In the genomic region with DNA sequence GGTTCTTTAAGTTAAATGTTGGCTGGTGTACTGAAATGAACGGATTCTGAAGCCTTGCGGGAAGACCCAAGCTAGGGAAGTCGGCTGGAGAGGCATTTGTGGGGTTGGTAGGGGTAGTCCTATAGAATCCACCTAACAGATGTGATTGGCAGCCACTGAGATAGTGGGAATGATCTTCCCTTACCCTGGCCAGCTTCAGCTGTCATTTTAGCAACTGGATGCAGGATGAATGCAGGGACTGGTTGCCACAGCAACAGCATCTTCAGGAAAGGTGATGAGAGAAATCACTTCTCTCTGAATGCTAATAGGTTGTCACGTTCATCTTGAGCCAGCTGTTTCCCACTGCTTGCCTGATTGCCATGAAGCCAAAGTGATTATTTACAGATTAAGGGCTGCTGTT, we compare ENCODE assay signal across 21 mouse cellular contexts.
DNase-seq lines count a peak whose midpoint lies in the region; ATAC-seq and TF ChIP-seq lines count a peak whose summit lies in the region.
"Had no signal": no experiment of that assay in that cellular context is flagged by ENCODE, and none has a peak within 500 bp of the region (broad histone marks: within the 10 kb centered on the region; RNA-seq: fewer than 3 reads in every experiment).

No protein-coding gene starts in this region.

- DNase-seq in forebrain, embryonic 10.5 days (ENCODE audit: extremely low spot score, low spot score) = no peak
- DNase-seq in gastrocnemius, adult 2 months = no peak
- DNase-seq in lung, postnatal 0 days (ENCODE audit: low spot score) = no peak
- DNase-seq in left cerebral cortex, postnatal 36 days (ENCODE audit: low spot score in 2 of 2) = no peak
- no peak for DNase-seq in kidney, adult 11 months
- DNase-seq: cerebellum, postnatal 25 days; gastrocnemius, postnatal 14 days; kidney, postnatal 10 days; lung, embryonic 14.5 days; right cerebral cortex, postnatal 25 days had no signal

- H3K4me2 ChIP-seq in forebrain, embryonic 16.5 days (ENCODE audit: low read length) = no peak overlapping the region
- H3K4me2 ChIP-seq in hindbrain, embryonic 16.5 days (ENCODE audit: low read length) = no peak overlapping the region
- H3K4me2 ChIP-seq in midbrain, embryonic 16.5 days (ENCODE audit: low read length) = no peak overlapping the region
- no peak overlapping the region for H3K4me2 ChIP-seq in lung, postnatal 0 days (replicated peaks; ENCODE audit: low read depth, low read length)
- H3K4me2 ChIP-seq: liver, embryonic 12.5 days; lung, embryonic 14.5 days had no signal

- no peaks in the 10 kb centered on the region for H3K9me3 ChIP-seq in forebrain, embryonic 10.5 days
- no peaks in the 10 kb centered on the region for H3K9me3 ChIP-seq in forebrain, embryonic 16.5 days (ENCODE audit: control insufficient read depth, low read length)
- no peaks in the 10 kb centered on the region for H3K9me3 ChIP-seq in hindbrain, embryonic 16.5 days (ENCODE audit: control insufficient read depth, low read length)
- no peaks in the 10 kb centered on the region for H3K9me3 ChIP-seq in midbrain, embryonic 16.5 days (replicated peaks; ENCODE audit: control insufficient read depth, low read length, poor library complexity, severe bottlenecking)
- no peaks in the 10 kb centered on the region for H3K9me3 ChIP-seq in lung, postnatal 0 days (ENCODE audit: low read length)
- H3K9me3 ChIP-seq: heart, embryonic 10.5 days; liver, embryonic 12.5 days had no signal

- H3K36me3 ChIP-seq in forebrain, embryonic 10.5 days (replicated peaks) = no peaks in the 10 kb centered on the region
- H3K36me3 ChIP-seq in forebrain, embryonic 16.5 days (ENCODE audit: control insufficient read depth, insufficient read depth) = no peaks in the 10 kb centered on the region
- H3K36me3 ChIP-seq in hindbrain, embryonic 16.5 days (ENCODE audit: control insufficient read depth, insufficient read depth, low read length) = no peaks in the 10 kb centered on the region
- H3K36me3 ChIP-seq in midbrain, embryonic 16.5 days (ENCODE audit: control insufficient read depth, insufficient read depth, low read length) = no peaks in the 10 kb centered on the region
- no peaks in the 10 kb centered on the region for H3K36me3 ChIP-seq in lung, postnatal 0 days (ENCODE audit: insufficient read depth, low read length)
- H3K36me3 ChIP-seq: heart, embryonic 10.5 days; liver, embryonic 12.5 days had no signal

- intact Hi-C loops in gastrocnemius, adult 2 months (cut with DNase I) = no loop called here
- intact Hi-C loops in left cerebral cortex, postnatal 36 days (cut with DNase I) = no loop called here

- ATAC-seq in forebrain, embryonic 16.5 days = peak; percentile 36; the same call in 1 of the 2 replicates
- ATAC-seq in hindbrain, embryonic 16.5 days = peak; percentile 67
- peak; percentile 72 for ATAC-seq in midbrain, embryonic 16.5 days
- ATAC-seq in lung, postnatal 0 days = no peak
- ATAC-seq: activated CD4-positive, CD25-positive, alpha-beta regulatory T cell, adult 4 months; intestine, postnatal 0 days; liver, embryonic 12.5 days; Patski had no signal

- H3K27ac ChIP-seq in forebrain, embryonic 10.5 days = peak overlapping the region; percentile 80
- H3K27ac ChIP-seq in forebrain, embryonic 16.5 days (ENCODE audit: low read length) = peak overlapping the region; percentile 57
- peak overlapping the region; percentile 75 for H3K27ac ChIP-seq in hindbrain, embryonic 16.5 days (ENCODE audit: low read depth, low read length)
- H3K27ac ChIP-seq in midbrain, embryonic 16.5 days (ENCODE audit: low read length) = peak overlapping the region; percentile 71
- no peak overlapping the region for H3K27ac ChIP-seq in gastrocnemius, adult 2 months
- no peak overlapping the region for H3K27ac ChIP-seq in lung, postnatal 0 days (ENCODE audit: low read length)
- H3K27ac ChIP-seq: heart, embryonic 10.5 days; left cerebral cortex, adult 2 months; liver, embryonic 12.5 days; stomach, postnatal 0 days had no signal

- peaks cover 54% of the 10 kb centered on the region for H3K27me3 ChIP-seq in forebrain, embryonic 10.5 days (ENCODE audit: poor library complexity, severe bottlenecking)
- no peaks in the 10 kb centered on the region for H3K27me3 ChIP-seq in forebrain, embryonic 16.5 days (replicated peaks; ENCODE audit: control insufficient read depth, insufficient read depth, low read length)
- H3K27me3 ChIP-seq in hindbrain, embryonic 16.5 days (replicated peaks; ENCODE audit: control insufficient read depth, insufficient read depth, low read length) = no peaks in the 10 kb centered on the region
- no peaks in the 10 kb centered on the region for H3K27me3 ChIP-seq in midbrain, embryonic 16.5 days (ENCODE audit: control insufficient read depth, insufficient read depth, low read depth, low read length)
- H3K27me3 ChIP-seq in lung, postnatal 0 days (replicated peaks; ENCODE audit: insufficient read depth, low read length) = no peaks in the 10 kb centered on the region
- H3K27me3 ChIP-seq: liver, embryonic 12.5 days; Patski had no signal

- TF ChIP-seq EP300 in lung, postnatal 0 days (IDR thresholded peaks at IDR 0.05) = no peak

- no peak for TF ChIP-seq CTCF in gastrocnemius, adult 2 months (IDR thresholded peaks at IDR 0.05)
- TF ChIP-seq CTCF in lung, postnatal 0 days (IDR thresholded peaks at IDR 0.05) = no peak

- H3K9ac ChIP-seq in forebrain, embryonic 16.5 days (replicated peaks; ENCODE audit: low read depth, low read length) = no peak overlapping the region
- H3K9ac ChIP-seq in hindbrain, embryonic 16.5 days (ENCODE audit: low read depth, low read length) = no peak overlapping the region; the same call in 1 of the 2 replicates
- no peak overlapping the region for H3K9ac ChIP-seq in midbrain, embryonic 16.5 days (ENCODE audit: low read depth, low read length)
- H3K9ac ChIP-seq in lung, postnatal 0 days (replicated peaks; ENCODE audit: low read depth) = no peak overlapping the region
- H3K9ac ChIP-seq: liver, embryonic 12.5 days; lung, embryonic 14.5 days had no signal

- no peak overlapping the region for H3K4me3 ChIP-seq in forebrain, embryonic 10.5 days
- no peak overlapping the region for H3K4me3 ChIP-seq in forebrain, embryonic 16.5 days (replicated peaks; ENCODE audit: low read length)
- H3K4me3 ChIP-seq in hindbrain, embryonic 16.5 days (ENCODE audit: low read length) = no peak overlapping the region
- H3K4me3 ChIP-seq in midbrain, embryonic 16.5 days (ENCODE audit: low read depth, low read length) = no peak overlapping the region
- H3K4me3 ChIP-seq in gastrocnemius, adult 2 months = no peak overlapping the region
- H3K4me3 ChIP-seq in lung, postnatal 0 days (ENCODE audit: low read depth, low read length) = no peak overlapping the region
- H3K4me3 ChIP-seq: heart, embryonic 10.5 days; left cerebral cortex, adult 2 months; liver, embryonic 12.5 days; myocyte had no signal

- WGBS in forebrain, embryonic 10.5 days = 84% methylated on average over 4 of the region's 4 CpGs
- WGBS in forebrain, embryonic 16.5 days = 68% methylated on average over 4 of the region's 4 CpGs
- 36% methylated on average over 4 of the region's 4 CpGs for WGBS in hindbrain, embryonic 16.5 days
- 40% methylated on average over 4 of the region's 4 CpGs for WGBS in midbrain, embryonic 16.5 days
- WGBS in lung, postnatal 0 days = 75% methylated on average over 4 of the region's 4 CpGs

- H3K4me1 ChIP-seq in forebrain, embryonic 10.5 days = peaks cover 28% of the 10 kb centered on the region
- H3K4me1 ChIP-seq in forebrain, embryonic 16.5 days (replicated peaks; ENCODE audit: control insufficient read depth, insufficient read depth, low read length) = peaks cover 21% of the 10 kb centered on the region
- peaks cover 17% of the 10 kb centered on the region for H3K4me1 ChIP-seq in hindbrain, embryonic 16.5 days (ENCODE audit: control insufficient read depth, insufficient read depth, low read depth, low read length)
- peaks cover 36% of the 10 kb centered on the region for H3K4me1 ChIP-seq in midbrain, embryonic 16.5 days (ENCODE audit: control insufficient read depth, insufficient read depth, low read length)
- H3K4me1 ChIP-seq in lung, postnatal 0 days (ENCODE audit: insufficient read depth, low read depth, low read length) = no peaks in the 10 kb centered on the region
- H3K4me1 ChIP-seq: liver, embryonic 12.5 days had no signal

Comparison
In these comparisons a context has a peak if more than half of its experiments do, and no peak if none do; other contexts are left out.
1. H3K27ac ChIP-seq: peak in forebrain, embryonic 10.5 days (single experiment), forebrain, embryonic 16.5 days (single experiment), hindbrain, embryonic 16.5 days (single experiment) and midbrain, embryonic 16.5 days (single experiment); none in gastrocnemius, adult 2 months (single experiment) and lung, postnatal 0 days (single experiment).